Mouse (Mus musculus): ENCODE measurements at regions not wholly inside any gene's neighbourhood (a gene's known extent, or its start where the extent isn't known, plus 50 kb on each side); places are given as distances from the start of the nearest gene placed in this dataset.

GRCm38 (mm10) chr14:40758441-40758840 is 134.6 kb downstream of the Sh2d4b start:
- intact Hi-C loops (cut with DNase I) = no loop called here
- DNase-seq (ENCODE audit: low spot score in 2 of 2) = no peak

- intact Hi-C loops (cut with DNase I) = no loop called here
- DNase-seq (ENCODE audit: low spot score in 2 of 2) = no peak
Observed at GRCm38 (mm10) chr14:40740541-40740940, 152.5 kb downstream of the Sh2d4b start.

GRCm38 (mm10) chr14:40731861-40732260 is 161.2 kb downstream of the Sh2d4b start:
- intact Hi-C loops (cut with DNase I) = loop anchor here (5.0 kb wide), 1 partner anchor 1200 kb away; no protein-coding TSS in a partner anchor
- DNase-seq (ENCODE audit: low spot score in 2 of 2) = peak; percentile 23 to 32

- DNase-seq (ENCODE audit: low spot score in 2 of 2) = no peak
- intact Hi-C loops (cut with DNase I) = no loop called here
Observed at GRCm38 (mm10) chr14:40708981-40709531, 184.0 kb downstream of the Sh2d4b start.

- DNase-seq (ENCODE audit: low spot score in 2 of 2) = no peak
- intact Hi-C loops (cut with DNase I) = no loop called here
Observed at GRCm38 (mm10) chr14:40707419-40707818, 185.6 kb downstream of the Sh2d4b start.

- intact Hi-C loops (cut with DNase I) = no loop called here
- no peak for DNase-seq (ENCODE audit: low spot score in 2 of 2)
Observed at GRCm38 (mm10) chr14:40703451-40703850, 189.6 kb downstream of the Sh2d4b start.

- intact Hi-C loops (cut with DNase I) = no loop called here
- DNase-seq (ENCODE audit: low spot score in 2 of 2) = no peak
Observed at GRCm38 (mm10) chr14:40681711-40682110, 211.4 kb downstream of the Sh2d4b start.

- DNase-seq (ENCODE audit: low spot score in 2 of 2) = no peak
- intact Hi-C loops (cut with DNase I) = no loop called here
Observed at GRCm38 (mm10) chr14:40653558-40653957, 239.5 kb downstream of the Sh2d4b start.
